Mouse (Mus musculus) CD8-positive naive resting alpha-beta T cell, adult 2 months (primary cell): ENCODE results near the gene Tceanc2.

Experiments
- DNase-seq, 2 experiments: peaks; one replicate each; pipeline ENCODE4 v3.0.0; 2022; ENCODE audit warnings: low read depth in 2 of 2, low spot score in 2 of 2

Tceanc2 gene

GRCm38 (mm10) chr4:107179561-107179960, 645 bp upstream of the Tceanc2 start:
- no peak for DNase-seq

- peak; percentile 95 to 96 for DNase-seq
These were observed 610 bp downstream of the Tceanc2 start, which contains the start of gene Tmem59 for GRCm38 (mm10) chr4:107178182-107178829. Gene Tmem59, plus strand, starts transcription at chr4:107178399.

GRCm38 (mm10) chr4:107177506-107177905, 1.4 kb downstream of the Tceanc2 start:
- no peak for DNase-seq

- DNase-seq = no peak
These were observed 11.1 kb downstream of the Tceanc2 start for GRCm38 (mm10) chr4:107167798-107168197.

GRCm38 (mm10) chr4:107166700-107167099, 12.2 kb downstream of the Tceanc2 start:
- DNase-seq = no peak

GRCm38 (mm10) chr4:107163756-107164587, 14.9 kb downstream of the Tceanc2 start:
- peak; percentile 54 to 73 for DNase-seq

GRCm38 (mm10) chr4:107163341-107163740, 15.6 kb downstream of the Tceanc2 start:
- no peak for DNase-seq

GRCm38 (mm10) chr4:107160181-107160580, 18.7 kb downstream of the Tceanc2 start:
- DNase-seq = no peak

GRCm38 (mm10) chr4:107159166-107159773, 19.6 kb downstream of the Tceanc2 start:
- DNase-seq = no peak

- DNase-seq = no peak
These were observed 21.9 kb downstream of the Tceanc2 start for GRCm38 (mm10) chr4:107156983-107157401.

GRCm38 (mm10) chr4:107152571-107152970, 26.3 kb downstream of the Tceanc2 start:
- DNase-seq = no peak

- DNase-seq = no peak
These were observed 27.9 kb downstream of the Tceanc2 start for GRCm38 (mm10) chr4:107150991-107151390.

- no peak for DNase-seq
These were observed 35.4 kb downstream of the Tceanc2 start for GRCm38 (mm10) chr4:107143511-107143910.

GRCm38 (mm10) chr4:107139836-107140631, 38.9 kb downstream of the Tceanc2 start:
- no peak for DNase-seq

GRCm38 (mm10) chr4:107138948-107139835, 39.7 kb downstream of the Tceanc2 start:
- DNase-seq = no peak

GRCm38 (mm10) chr4:107136531-107136930, 42.4 kb downstream of the Tceanc2 start:
- DNase-seq = no peak

GRCm38 (mm10) chr4:107135663-107136062, 43.3 kb downstream of the Tceanc2 start:
- DNase-seq = no peak

GRCm38 (mm10) chr4:107134891-107135290, 44.0 kb downstream of the Tceanc2 start:
- no peak for DNase-seq

- DNase-seq = no peak
These were observed 48.4 kb downstream of the Tceanc2 start for GRCm38 (mm10) chr4:107130534-107130933.

- no peak for DNase-seq
These were observed 49.5 kb downstream of the Tceanc2 start for GRCm38 (mm10) chr4:107129373-107129772.
